Mouse (Mus musculus) midbrain, embryonic 10.5 days (tissue): Measurements from ENCODE around the gene Rac2. TPM values are rescaled to one million over a fixed set of nuclear protein-coding genes. Genes with fewer than 3 reads are reported as not detected.

Experiments used
- DNase-seq: peaks from one replicate; pipeline ENCODE4 v3.0.0-alpha.2; 2017; ENCODE audit warnings: low spot score
- H3K27ac ChIP-seq: fragments of 300-500 bp; sonication (generic); replicated peaks from 2 replicates; pipeline ENCODE4 v1.5.1; 2016; ENCODE audit warnings: mild to moderate bottlenecking
- H3K27me3 ChIP-seq: fragments of 300-500 bp; sonication (generic); 2 replicates; pipeline ENCODE4 v1.6.1; 2016; ENCODE audit warnings: low read depth, mild to moderate bottlenecking; ENCODE audit not compliant: poor library complexity, severe bottlenecking
- H3K36me3 ChIP-seq: fragments of 300-500 bp; sonication (generic); 2 replicates; pipeline ENCODE4 v1.6.1; 2016; ENCODE audit warnings: mild to moderate bottlenecking, moderate library complexity
- H3K4me1 ChIP-seq: fragments of 300-500 bp; sonication (generic); 2 replicates; pipeline ENCODE4 v1.6.1; 2016
- H3K4me3 ChIP-seq: fragments of 300-500 bp; sonication (generic); 2 replicates; pipeline ENCODE4 v1.5.1; 2016; ENCODE audit warnings: mild to moderate bottlenecking, moderate library complexity
- H3K9me3 ChIP-seq: fragments of 300-500 bp; sonication (generic); replicated peaks from 2 replicates; pipeline ENCODE4 v1.6.1; 2016; ENCODE audit warnings: mild to moderate bottlenecking
- WGBS: fragments of 180-500 bp; shearing (Covaris S2); methylation state at CpG from one replicate; pipeline ENCODE4 v1.1.7; 2016; 5-methylcytosine and 5-hydroxymethylcytosine counted together
- polyA plus RNA-seq: library from polyadenylated mRNA; unstranded; fragments of >200 nt; fragmentation: Nextera tagmentation; extraction: Ambion mirVana; gene quantifications from 2 replicates; pipeline ENCODE4 v1.2.1, GENCODE M21; 2016

Gene Rac2
- polyA plus RNA-seq, 1 experiment from 2014 or later = 9.1 TPM

DNA sequence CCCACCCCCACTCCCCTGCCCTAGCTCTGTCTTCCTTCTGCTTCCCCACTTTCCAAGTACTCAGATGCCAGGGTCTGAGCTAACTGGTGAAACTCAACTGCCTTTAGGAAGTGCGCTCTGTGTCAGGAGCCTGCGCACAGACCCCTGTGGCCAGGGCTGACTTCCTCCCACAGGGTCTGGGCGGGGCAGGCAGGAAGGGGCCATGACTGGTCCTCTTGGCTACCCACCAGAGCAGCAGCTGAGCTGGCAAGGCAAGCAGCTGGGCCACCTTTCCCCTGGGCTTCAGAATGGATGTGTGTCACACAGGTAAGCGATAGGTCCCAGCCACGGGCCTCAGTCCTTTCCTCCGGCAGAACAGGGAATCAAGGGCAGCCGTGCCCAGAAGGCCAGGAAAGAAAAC is 24.3 kb upstream of the Rac2 start, which contains the start of gene Cyth4:
TSS of gene Cyth4 (plus strand) at position 134 of the 400 bp plus-strand sequence.
- Histone ChIP-seq H3K9me3 (peaks cover under 1% of the 10 kb centered on the region; the same call in 1 of the 2 replicates), H3K4me3 (no peak within 1 kb of the TSS), H3K4me1 (no peaks in the 10 kb centered on the region; the same call in 1 of the 2 replicates), H3K27me3 (no peaks in the 10 kb centered on the region), H3K27ac (no peak within 1 kb of the TSS), H3K36me3 (no peaks in the 10 kb centered on the region)
- 88% methylated on average over 7 of the region's 7 CpGs for WGBS
- no peak for DNase-seq

GRCm38 (mm10) chr15:78596504-78596903 is 23.9 kb upstream of the Rac2 start:
- no peaks in the 10 kb centered on the region for H3K27me3 ChIP-seq
- H3K27ac ChIP-seq = no peak overlapping the region
- no peaks in the 10 kb centered on the region for H3K9me3 ChIP-seq
- peaks cover 2% of the 10 kb centered on the region for H3K4me1 ChIP-seq
- DNase-seq = no peak
- H3K4me3 ChIP-seq = no peak overlapping the region
- WGBS = 88% methylated on average over 6 of the region's 6 CpGs
- H3K36me3 ChIP-seq = no peaks in the 10 kb centered on the region

DNA sequence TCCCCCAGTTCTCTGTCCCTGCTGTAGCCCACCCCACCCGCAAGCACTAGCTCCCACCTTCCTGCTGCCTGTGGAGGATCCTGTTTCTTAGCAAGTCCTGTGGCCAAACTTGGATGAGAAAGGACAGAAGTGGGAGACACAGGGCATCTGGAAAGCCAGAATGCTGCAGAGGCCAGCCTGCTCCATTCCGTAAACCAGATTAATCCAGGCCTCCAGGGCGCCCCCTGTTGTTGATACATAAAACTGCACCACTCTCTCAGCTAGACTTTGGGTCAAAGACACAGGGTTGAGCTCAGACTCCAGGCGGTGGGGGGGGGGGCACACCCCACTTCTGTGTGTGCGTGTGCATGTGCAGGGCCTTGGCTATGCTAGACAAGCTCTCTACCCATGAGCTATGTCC is 22.9 kb upstream of the Rac2 start:
- no peak for DNase-seq
- H3K27ac ChIP-seq = no peak overlapping the region
- no peaks in the 10 kb centered on the region for H3K27me3 ChIP-seq
- no peak overlapping the region for H3K4me3 ChIP-seq
- peaks cover 8% of the 10 kb centered on the region for H3K4me1 ChIP-seq
- no peaks in the 10 kb centered on the region for H3K36me3 ChIP-seq
- H3K9me3 ChIP-seq = no peaks in the 10 kb centered on the region
- WGBS = 68% methylated on average over 5 of the region's 5 CpGs

DNA sequence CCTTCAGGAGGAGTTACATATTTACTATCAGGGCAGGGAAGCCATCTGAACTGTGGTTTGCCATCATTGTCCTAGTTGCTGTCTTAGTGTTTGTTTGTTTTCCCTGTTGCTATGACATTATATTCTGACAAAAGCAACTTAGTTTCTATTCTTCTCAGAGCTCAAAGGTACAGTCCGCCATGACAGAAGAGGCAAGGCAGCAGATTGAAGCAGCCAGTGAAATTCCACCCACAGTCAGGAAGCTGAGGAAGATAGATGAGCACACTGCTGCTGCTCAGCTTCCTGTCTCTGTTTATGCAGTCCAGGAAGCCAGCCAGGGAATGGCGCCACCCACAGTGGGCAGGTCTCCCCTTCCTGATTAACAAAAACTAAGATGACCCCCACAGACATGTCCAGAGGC is 22.2 kb upstream of the Rac2 start:
- H3K4me1 ChIP-seq = peaks cover 8% of the 10 kb centered on the region
- no peak overlapping the region for H3K27ac ChIP-seq
- no peaks in the 10 kb centered on the region for H3K27me3 ChIP-seq
- H3K36me3 ChIP-seq = no peaks in the 10 kb centered on the region
- DNase-seq = no peak
- H3K4me3 ChIP-seq = no peak overlapping the region
- WGBS = 95% methylated on average over 2 of the region's 2 CpGs
- no peaks in the 10 kb centered on the region for H3K9me3 ChIP-seq

DNA sequence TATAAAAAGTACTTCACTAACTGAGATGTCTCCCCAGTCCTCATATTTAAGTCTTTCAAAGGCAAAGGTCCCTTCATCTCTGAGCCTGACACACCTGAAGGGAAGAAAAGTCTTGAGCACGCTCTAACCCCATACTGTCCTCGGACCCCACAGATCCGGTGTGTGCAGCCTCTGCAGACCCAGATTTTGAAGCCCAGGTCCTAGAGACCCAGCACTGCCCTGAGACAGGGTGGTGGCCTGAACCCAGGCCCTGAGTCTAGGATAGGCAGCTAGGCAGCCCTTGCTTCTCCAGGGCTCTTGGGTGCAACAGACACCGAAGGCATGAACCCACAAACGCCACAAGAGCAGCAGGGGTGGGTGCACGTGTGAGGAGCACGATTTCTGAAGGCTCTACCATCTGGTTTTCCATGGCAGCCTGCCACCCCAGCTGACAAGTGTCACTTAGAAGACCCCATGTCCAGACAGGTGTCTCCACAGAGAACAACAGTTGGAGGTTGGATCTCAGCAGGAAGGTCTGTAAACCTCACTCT is 21.4 kb upstream of the Rac2 start:
- no peak for DNase-seq
- WGBS = 90% methylated on average over 7 of the region's 7 CpGs
- Histone ChIP-seq H3K4me3 (no peak overlapping the region), H3K27me3 (no peaks in the 10 kb centered on the region), H3K27ac (no peak overlapping the region), H3K4me1 (peaks cover 8% of the 10 kb centered on the region), H3K36me3 (no peaks in the 10 kb centered on the region), H3K9me3 (peaks cover 3% of the 10 kb centered on the region; the same call in 1 of the 2 replicates)

DNA sequence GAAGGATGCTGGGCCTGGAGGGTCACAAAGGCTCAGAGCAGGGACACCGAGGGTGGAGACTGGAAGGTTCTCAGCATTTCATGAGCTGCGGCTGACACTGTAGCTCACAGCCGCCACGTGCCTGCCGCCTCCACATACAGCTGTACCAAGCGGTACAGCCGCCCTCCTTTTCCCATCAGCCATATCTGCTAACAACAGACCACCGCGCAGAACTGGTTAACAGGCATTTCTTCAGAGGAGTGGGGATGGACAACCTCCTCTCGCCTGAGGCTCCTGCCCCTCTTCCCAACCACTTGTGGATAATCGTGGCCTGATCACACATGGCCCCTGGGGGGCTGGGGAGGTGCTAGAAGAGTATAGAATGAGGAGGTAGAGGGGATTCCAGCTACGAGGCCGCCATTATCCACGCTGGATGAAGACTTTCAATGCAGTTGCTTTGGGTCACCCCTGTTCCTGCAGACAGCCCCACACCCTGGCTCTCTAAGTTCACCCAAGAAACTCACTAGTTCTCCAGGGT is 19.9 kb upstream of the Rac2 start:
- Histone ChIP-seq H3K4me3 (no peak overlapping the region), H3K4me1 (peaks cover 8% of the 10 kb centered on the region), H3K36me3 (no peaks in the 10 kb centered on the region), H3K27ac (0 out of 2 replicates have a peak overlapping the region, but pooled peaks have one; percentile 15), H3K9me3 (peaks cover 3% of the 10 kb centered on the region; the same call in 1 of the 2 replicates), H3K27me3 (no peaks in the 10 kb centered on the region)
- 84% methylated on average over 14 of the region's 14 CpGs for WGBS
- no peak for DNase-seq

GRCm38 (mm10) chr15:78591680-78592451 is 19.3 kb upstream of the Rac2 start:
- WGBS = 75% methylated on average over 15 of the region's 15 CpGs
- Histone ChIP-seq H3K27me3 (no peaks in the 10 kb centered on the region), H3K4me1 (peaks cover 8% of the 10 kb centered on the region), H3K36me3 (no peaks in the 10 kb centered on the region), H3K4me3 (no peak overlapping the region), H3K9me3 (peaks cover 3% of the 10 kb centered on the region; the same call in 1 of the 2 replicates), H3K27ac (0 out of 2 replicates have a peak overlapping the region, but pooled peaks have one; percentile 15)
- DNase-seq = no peak

DNA sequence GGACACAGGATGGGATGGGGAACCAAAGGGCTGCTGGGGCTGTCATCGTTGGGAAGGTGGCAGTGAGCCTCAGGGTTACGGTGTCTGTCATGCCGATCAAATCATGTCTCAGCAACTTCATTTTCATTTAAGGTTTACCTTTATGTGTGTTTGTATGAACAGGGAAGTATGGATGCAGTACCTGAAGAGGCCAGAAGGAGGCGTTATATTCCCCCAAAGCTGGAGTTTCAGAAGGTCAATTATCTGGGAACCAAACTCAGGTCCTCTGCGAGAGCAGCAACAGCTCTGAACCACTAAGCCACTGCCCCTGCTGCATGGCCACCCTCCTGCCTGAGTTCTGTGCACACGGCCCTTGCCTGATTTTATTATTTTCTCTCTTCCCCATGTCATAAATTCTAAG is 18.2 kb upstream of the Rac2 start:
- WGBS = 82% methylated on average over 6 of the region's 6 CpGs
- H3K27ac ChIP-seq = no peak overlapping the region
- no peak overlapping the region for H3K4me3 ChIP-seq
- H3K9me3 ChIP-seq = peaks cover 3% of the 10 kb centered on the region; the same call in 1 of the 2 replicates
- peaks cover 8% of the 10 kb centered on the region for H3K4me1 ChIP-seq
- no peaks in the 10 kb centered on the region for H3K27me3 ChIP-seq
- DNase-seq = no peak
- no peaks in the 10 kb centered on the region for H3K36me3 ChIP-seq

GRCm38 (mm10) chr15:78589936-78590335 is 17.4 kb upstream of the Rac2 start:
- no peak for DNase-seq
- Histone ChIP-seq H3K4me1 (peaks cover 8% of the 10 kb centered on the region), H3K9me3 (peaks cover 4% of the 10 kb centered on the region; the same call in 1 of the 2 replicates), H3K27ac (no peak overlapping the region), H3K4me3 (no peak overlapping the region), H3K27me3 (no peaks in the 10 kb centered on the region), H3K36me3 (no peaks in the 10 kb centered on the region)
- WGBS = 78% methylated on average over 6 of the region's 6 CpGs

GRCm38 (mm10) chr15:78588900-78589299 is 16.3 kb upstream of the Rac2 start:
- no peak overlapping the region for H3K27ac ChIP-seq
- DNase-seq = no peak
- H3K27me3 ChIP-seq = no peaks in the 10 kb centered on the region
- WGBS = 92% methylated on average over 4 of the region's 4 CpGs
- no peaks in the 10 kb centered on the region for H3K36me3 ChIP-seq
- no peak overlapping the region for H3K4me3 ChIP-seq
- peaks cover 8% of the 10 kb centered on the region; the same call in 1 of the 2 replicates for H3K9me3 ChIP-seq
- H3K4me1 ChIP-seq = peaks cover 8% of the 10 kb centered on the region

GRCm38 (mm10) chr15:78588049-78588448 is 15.5 kb upstream of the Rac2 start:
- Histone ChIP-seq H3K4me3 (no peak overlapping the region), H3K36me3 (no peaks in the 10 kb centered on the region), H3K9me3 (peaks cover 8% of the 10 kb centered on the region; the same call in 1 of the 2 replicates), H3K27ac (no peak overlapping the region), H3K27me3 (no peaks in the 10 kb centered on the region), H3K4me1 (peaks cover 8% of the 10 kb centered on the region)
- no peak for DNase-seq
- WGBS = 85% methylated on average over 4 of the region's 4 CpGs

DNA sequence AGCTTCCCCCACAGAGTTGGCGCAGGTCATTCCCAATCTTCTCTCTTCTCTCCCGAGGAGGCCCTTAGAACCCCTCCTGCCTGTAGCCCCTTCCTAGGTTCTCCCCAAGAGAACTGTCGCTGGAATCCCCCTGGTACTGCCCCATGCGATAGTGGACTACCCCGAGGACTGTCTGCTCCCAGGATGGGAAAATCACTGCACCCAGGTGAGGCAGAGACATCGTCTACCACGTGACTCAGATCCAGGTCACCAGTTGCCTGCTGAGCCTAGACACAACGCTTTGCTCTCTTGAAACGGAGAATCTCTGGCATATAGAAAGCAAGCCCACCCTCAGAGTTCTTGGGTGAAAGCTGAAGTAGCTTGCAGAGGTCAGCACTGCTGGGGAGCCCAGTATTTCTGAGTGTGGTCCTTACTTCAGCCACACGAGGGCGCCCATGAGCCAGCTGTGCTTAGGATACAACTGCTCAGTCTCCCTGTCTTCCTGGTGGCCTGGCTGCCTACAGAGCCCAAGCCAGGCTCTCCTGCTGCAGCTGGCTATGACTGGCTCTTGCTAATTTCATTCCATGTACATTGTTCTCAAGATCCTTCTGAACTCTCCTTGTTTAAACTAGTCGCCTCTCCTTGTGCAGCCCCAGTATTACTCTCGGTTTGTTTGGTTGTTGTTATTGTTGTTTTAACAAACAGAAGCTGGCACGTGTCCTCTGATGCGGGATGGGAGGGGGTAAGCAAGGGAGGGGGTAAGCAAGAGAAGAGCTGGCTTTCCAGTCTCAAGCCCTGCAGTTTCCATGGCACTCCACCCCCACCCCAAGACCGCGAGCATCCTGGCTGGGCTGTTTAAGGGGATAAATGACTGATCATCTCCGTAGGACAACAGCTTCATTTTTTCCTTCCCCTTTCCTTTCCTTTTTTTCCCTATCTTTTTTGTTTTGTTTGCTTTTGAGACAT is 14.7 kb upstream of the Rac2 start:
- peaks cover 8% of the 10 kb centered on the region; the same call in 1 of the 2 replicates for H3K9me3 ChIP-seq
- no peak overlapping the region for H3K4me3 ChIP-seq
- H3K36me3 ChIP-seq = no peaks in the 10 kb centered on the region
- H3K4me1 ChIP-seq = peaks cover 8% of the 10 kb centered on the region; the same call in 1 of the 2 replicates
- WGBS = 57% methylated on average over 18 of the region's 18 CpGs
- no peak overlapping the region for H3K27ac ChIP-seq
- DNase-seq = peak; percentile 75
- H3K27me3 ChIP-seq = no peaks in the 10 kb centered on the region
